Mouse (Mus musculus) neural tube, embryonic 12.5 days (tissue): ENCODE measurements around the gene Rtn4r. TPM values are rescaled to one million over a fixed set of nuclear protein-coding genes. Genes with fewer than 3 reads are reported as not detected.

Experiments used
- ATAC-seq: fragments of 200-750 bp; cut with Nextera tagmentation; 2 replicates; pipeline ENCODE4 v1.8.0; 2017; ENCODE audit warnings: low read depth, mild to moderate bottlenecking, moderate TSS enrichment, moderate library complexity; ENCODE audit not compliant: low FRiP score
- H3K27ac ChIP-seq: fragments of 300-500 bp; sonication (generic); 2 replicates; pipeline ENCODE4 v1.5.1; 2016
- H3K27me3 ChIP-seq: fragments of 300-500 bp; sonication (generic); replicated peaks from 2 replicates; pipeline ENCODE4 v1.6.1; 2016; ENCODE audit warnings: mild to moderate bottlenecking
- H3K36me3 ChIP-seq: fragments of 300-500 bp; sonication (generic); 2 replicates; pipeline ENCODE4 v1.6.1; 2016; ENCODE audit warnings: mild to moderate bottlenecking
- H3K4me1 ChIP-seq: fragments of 300-500 bp; sonication (generic); 2 replicates; pipeline ENCODE4 v1.6.1; 2016
- H3K4me2 ChIP-seq: fragments of 300-500 bp; sonication (generic); replicated peaks from 2 replicates; pipeline ENCODE4 v1.6.1; 2016; ENCODE audit warnings: mild to moderate bottlenecking
- H3K4me3 ChIP-seq: fragments of 300-500 bp; sonication (generic); 2 replicates; pipeline ENCODE4 v1.5.1; 2016
- H3K9ac ChIP-seq: fragments of 300-500 bp; sonication (generic); 2 replicates; pipeline ENCODE4 v1.6.1; 2016; ENCODE audit warnings: mild to moderate bottlenecking
- H3K9me3 ChIP-seq: fragments of 300-500 bp; sonication (generic); 2 replicates; pipeline ENCODE4 v1.6.1; 2016; ENCODE audit warnings: mild to moderate bottlenecking
- WGBS: fragments of 180-500 bp; shearing (Covaris S2); methylation state at CpG from one replicate; pipeline ENCODE4 v1.1.7; 2016; 5-methylcytosine and 5-hydroxymethylcytosine counted together
- polyA plus RNA-seq: library from polyadenylated mRNA; unstranded; fragments of >200 nt; fragmentation: Nextera tagmentation; extraction: Ambion mirVana; gene quantifications from 2 replicates; pipeline ENCODE4 v1.2.1, GENCODE M21; 2016

Gene Rtn4r
- polyA plus RNA-seq, 1 experiment from 2014 or later, result 16.5 TPM

- 19% methylated on average over 2 of the region's 2 CpGs for WGBS
- Histone ChIP-seq H3K9ac (no peak overlapping the region), H3K4me1 (peaks cover 24% of the 10 kb centered on the region), H3K36me3 (no peaks in the 10 kb centered on the region), H3K27me3 (no peaks in the 10 kb centered on the region), H3K9me3 (no peaks in the 10 kb centered on the region), H3K4me3 (no peak overlapping the region), H3K4me2 (no peak overlapping the region), H3K27ac (no peak overlapping the region; the same call in 1 of the 2 replicates)
- peak; percentile 21; the same call in 1 of the 2 replicates for ATAC-seq
Observed at GRCm38 (mm10) chr16:18164642-18165238, 37.3 kb downstream of the Rtn4r start.

- H3K27ac ChIP-seq, result no peak overlapping the region
- no peak overlapping the region for H3K9ac ChIP-seq
- no peak overlapping the region for H3K4me3 ChIP-seq
- peaks cover 15% of the 10 kb centered on the region for H3K4me1 ChIP-seq
- H3K4me2 ChIP-seq, result no peak overlapping the region
- H3K36me3 ChIP-seq, result no peaks in the 10 kb centered on the region
- 75% methylated on average over 6 of the region's 6 CpGs for WGBS
- H3K27me3 ChIP-seq, result no peaks in the 10 kb centered on the region
- ATAC-seq, result no peak
- no peaks in the 10 kb centered on the region for H3K9me3 ChIP-seq
Observed at GRCm38 (mm10) chr16:18166613-18167190, 39.3 kb downstream of the Rtn4r start.

DNA sequence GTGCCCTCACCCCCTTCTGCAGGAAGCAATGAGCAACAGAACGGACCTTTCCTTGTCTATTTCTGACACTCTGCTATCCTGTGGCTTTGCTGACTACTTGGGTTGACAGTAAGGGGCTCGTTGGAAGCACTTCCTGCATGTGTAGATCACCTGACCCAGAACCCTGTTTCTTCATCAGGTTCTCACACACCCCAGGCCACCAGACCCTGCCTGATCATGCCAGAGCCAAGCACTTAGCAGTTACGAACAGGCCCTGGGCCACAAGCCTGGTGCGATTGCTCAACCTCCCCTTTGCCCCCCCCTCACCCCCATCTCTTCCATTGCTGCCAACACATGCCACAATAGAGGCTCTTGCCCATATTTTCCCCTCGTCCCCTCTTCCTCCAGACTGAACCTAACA is 41.7 kb downstream of the Rtn4r start:
- Histone ChIP-seq H3K27ac (no peak overlapping the region), H3K4me1 (peaks cover 10% of the 10 kb centered on the region), H3K27me3 (peaks cover 4% of the 10 kb centered on the region; the same call in 1 of the 2 replicates), H3K36me3 (no peaks in the 10 kb centered on the region), H3K9me3 (no peaks in the 10 kb centered on the region), H3K4me2 (no peak overlapping the region), H3K9ac (no peak overlapping the region), H3K4me3 (no peak overlapping the region)
- 80% methylated on average over 5 of the region's 5 CpGs for WGBS
- ATAC-seq, result no peak

- Histone ChIP-seq H3K36me3 (no peaks in the 10 kb centered on the region), H3K4me2 (no peak overlapping the region), H3K4me3 (no peak overlapping the region), H3K27ac (no peak overlapping the region), H3K4me1 (peaks cover 4% of the 10 kb centered on the region), H3K9me3 (no peaks in the 10 kb centered on the region), H3K27me3 (peaks cover 4% of the 10 kb centered on the region; the same call in 1 of the 2 replicates), H3K9ac (no peak overlapping the region)
- no peak for ATAC-seq
- 90% methylated on average over 3 of the region's 3 CpGs for WGBS
Observed at GRCm38 (mm10) chr16:18169776-18170175, 42.3 kb downstream of the Rtn4r start.

- peaks cover 4% of the 10 kb centered on the region; the same call in 1 of the 2 replicates for H3K27me3 ChIP-seq
- H3K4me1 ChIP-seq, result peaks cover 7% of the 10 kb centered on the region; the same call in 1 of the 2 replicates
- H3K9me3 ChIP-seq, result no peaks in the 10 kb centered on the region
- H3K27ac ChIP-seq, result no peak overlapping the region
- H3K4me2 ChIP-seq, result no peak overlapping the region
- ATAC-seq, result peak; percentile 28; the same call in 1 of the 2 replicates
- no peak overlapping the region for H3K9ac ChIP-seq
- H3K4me3 ChIP-seq, result no peak overlapping the region
- no peaks in the 10 kb centered on the region for H3K36me3 ChIP-seq
- WGBS, result 12% methylated on average over 7 of the region's 7 CpGs
Observed at GRCm38 (mm10) chr16:18172266-18172855, 44.9 kb downstream of the Rtn4r start.

- Histone ChIP-seq H3K36me3 (no peaks in the 10 kb centered on the region), H3K4me2 (no peak overlapping the region), H3K9me3 (no peaks in the 10 kb centered on the region), H3K4me1 (peaks cover 7% of the 10 kb centered on the region; the same call in 1 of the 2 replicates), H3K9ac (no peak overlapping the region), H3K27ac (no peak overlapping the region), H3K4me3 (no peak overlapping the region), H3K27me3 (peaks cover 4% of the 10 kb centered on the region; the same call in 1 of the 2 replicates)
- 84% methylated on average over 9 of the region's 9 CpGs for WGBS
- ATAC-seq, result no peak
Observed at GRCm38 (mm10) chr16:18173231-18173630, 45.8 kb downstream of the Rtn4r start.

DNA sequence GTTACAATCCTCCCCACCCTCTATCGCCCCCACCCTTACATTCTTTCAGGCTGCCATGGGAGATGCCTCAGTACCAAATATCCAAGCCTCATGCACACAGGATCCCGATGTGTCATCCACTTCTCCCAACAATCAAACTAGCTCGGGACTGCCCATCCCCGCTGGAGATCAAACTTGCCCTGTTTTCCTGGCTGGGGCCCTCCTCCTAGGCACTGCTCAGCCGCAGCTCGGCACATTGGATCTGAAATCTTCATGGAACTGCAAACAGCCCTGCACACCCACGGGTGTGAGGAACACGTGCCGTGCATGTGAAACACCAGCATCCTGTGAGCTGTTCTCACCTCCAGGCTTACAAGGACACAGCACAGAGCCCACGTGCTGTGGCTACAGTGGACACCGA is 46.3 kb downstream of the Rtn4r start:
- Histone ChIP-seq H3K9ac (no peak overlapping the region), H3K4me3 (no peak overlapping the region), H3K9me3 (no peaks in the 10 kb centered on the region), H3K27ac (no peak overlapping the region), H3K36me3 (no peaks in the 10 kb centered on the region), H3K4me1 (peaks cover 7% of the 10 kb centered on the region; the same call in 1 of the 2 replicates), H3K27me3 (peaks cover 4% of the 10 kb centered on the region; the same call in 1 of the 2 replicates), H3K4me2 (no peak overlapping the region)
- WGBS, result 74% methylated on average over 11 of the region's 11 CpGs
- ATAC-seq, result no peak

DNA sequence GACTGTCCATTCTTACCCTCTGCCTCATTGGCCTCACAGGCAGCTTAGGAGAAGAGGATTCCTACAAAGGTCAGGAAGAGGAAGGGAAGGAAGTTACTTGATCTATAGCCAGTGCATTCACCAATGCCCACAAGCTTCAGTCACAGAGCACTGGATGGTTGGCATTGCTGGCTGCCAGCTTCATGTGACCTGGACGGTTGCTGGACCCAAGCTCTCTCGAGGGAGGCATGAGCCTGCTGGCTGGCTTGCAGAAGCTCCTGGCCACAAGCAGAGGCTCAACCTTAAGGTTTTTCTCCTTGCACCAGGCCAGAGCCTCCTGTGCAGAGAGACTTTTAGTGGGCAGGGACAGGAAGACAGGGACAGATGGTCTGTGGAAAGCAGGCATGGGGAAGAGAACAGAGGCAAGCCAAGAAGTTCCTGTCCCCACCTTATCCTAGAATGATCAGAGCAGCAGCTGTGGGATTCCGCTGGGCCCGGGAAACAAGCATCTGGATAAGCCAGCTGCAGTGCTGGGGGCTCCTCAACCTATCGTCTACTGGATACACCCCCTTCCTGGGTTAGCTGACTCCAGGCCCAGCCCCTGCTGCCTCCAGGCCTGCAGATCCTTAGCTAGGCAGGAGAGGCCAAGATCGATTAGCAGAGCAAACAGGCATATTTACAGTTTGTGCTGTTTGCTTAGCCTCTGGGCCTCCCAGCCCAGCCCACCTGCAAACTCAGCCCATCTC is 48.5 kb downstream of the Rtn4r start:
- Histone ChIP-seq H3K9me3 (no peaks in the 10 kb centered on the region), H3K4me1 (peaks cover 11% of the 10 kb centered on the region), H3K27ac (no peak overlapping the region), H3K4me3 (no peak overlapping the region), H3K9ac (0 out of 2 replicates have a peak overlapping the region, but pooled peaks have one; percentile 13), H3K4me2 (no peak overlapping the region), H3K27me3 (peaks cover 4% of the 10 kb centered on the region; the same call in 1 of the 2 replicates), H3K36me3 (no peaks in the 10 kb centered on the region)
- ATAC-seq, result no peak
- 61% methylated on average over 6 of the region's 6 CpGs for WGBS

DNA sequence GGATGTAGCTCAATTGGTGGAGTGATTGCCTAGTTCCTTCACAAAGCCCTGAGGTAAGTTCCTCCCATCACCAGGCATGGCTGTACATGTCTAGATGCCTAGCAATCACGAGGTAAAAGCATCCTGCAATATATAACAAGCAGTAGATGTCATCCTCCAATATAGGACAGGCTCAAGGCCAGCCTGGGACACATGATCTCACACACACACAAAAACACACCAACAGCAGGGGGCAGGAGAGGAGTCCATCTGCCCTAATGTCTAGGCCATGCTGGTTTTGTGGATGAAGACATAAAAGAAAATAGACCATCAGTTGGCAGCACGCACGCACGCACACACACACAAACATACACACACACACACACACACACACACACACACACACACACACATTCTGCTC is 49.3 kb downstream of the Rtn4r start:
- H3K4me1 ChIP-seq, result peaks cover 18% of the 10 kb centered on the region
- H3K9me3 ChIP-seq, result no peaks in the 10 kb centered on the region
- peaks cover 4% of the 10 kb centered on the region; the same call in 1 of the 2 replicates for H3K27me3 ChIP-seq
- no peak overlapping the region for H3K4me2 ChIP-seq
- WGBS, result 79% methylated on average over 4 of the region's 4 CpGs
- H3K36me3 ChIP-seq, result no peaks in the 10 kb centered on the region
- H3K9ac ChIP-seq, result no peak overlapping the region
- no peak overlapping the region for H3K4me3 ChIP-seq
- no peak for ATAC-seq
- H3K27ac ChIP-seq, result no peak overlapping the region

DNA sequence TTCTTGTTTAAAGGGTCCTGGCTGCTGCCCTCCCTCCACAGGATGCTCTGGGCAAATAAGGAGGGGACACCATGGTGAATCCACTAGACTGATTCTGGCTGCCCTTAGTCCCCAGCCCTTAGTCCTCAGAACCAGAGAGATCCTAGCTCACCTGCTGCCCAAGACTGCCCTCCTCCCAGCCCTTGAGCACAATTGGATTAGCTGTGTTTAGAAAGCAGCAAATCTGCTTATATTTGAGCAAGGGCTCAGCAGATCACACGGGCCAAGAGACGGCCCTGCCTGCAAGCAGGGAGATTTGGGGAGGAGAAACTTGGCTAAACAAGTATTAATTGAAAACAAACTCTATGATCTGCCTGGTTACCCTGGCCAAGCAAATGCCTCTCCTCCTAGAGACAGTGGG is 52.1 kb downstream of the Rtn4r start:
- Histone ChIP-seq H3K4me2 (no peak overlapping the region), H3K27me3 (no peaks in the 10 kb centered on the region; the same call in 1 of the 2 replicates), H3K4me1 (peaks cover 23% of the 10 kb centered on the region), H3K36me3 (no peaks in the 10 kb centered on the region), H3K9me3 (no peaks in the 10 kb centered on the region), H3K9ac (no peak overlapping the region), H3K4me3 (no peak overlapping the region), H3K27ac (no peak overlapping the region)
- 76% methylated on average over 2 of the region's 2 CpGs for WGBS
- ATAC-seq, result no peak

DNA sequence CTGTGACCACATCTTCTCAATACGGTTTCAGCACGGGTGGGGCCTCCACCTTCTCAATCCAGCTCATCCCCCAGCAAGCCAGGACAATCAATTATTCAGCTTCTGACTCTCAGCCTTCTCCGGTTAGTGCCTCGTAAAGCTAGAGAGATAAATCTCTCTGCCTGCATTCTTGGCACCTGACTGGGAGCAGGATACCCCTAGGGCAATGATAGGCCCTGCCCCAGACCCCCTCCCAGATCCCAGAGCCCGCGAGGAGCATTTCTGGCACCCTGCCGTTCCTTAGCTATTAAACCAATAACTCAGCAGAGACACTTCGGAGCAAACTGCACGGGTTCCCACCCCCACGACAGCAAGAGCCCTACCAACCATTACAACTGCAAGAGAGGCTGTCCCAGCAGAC is 54.0 kb downstream of the Rtn4r start:
- Histone ChIP-seq H3K27me3 (no peaks in the 10 kb centered on the region; the same call in 1 of the 2 replicates), H3K9me3 (no peaks in the 10 kb centered on the region), H3K4me3 (no peak overlapping the region), H3K4me1 (peaks cover 29% of the 10 kb centered on the region), H3K4me2 (0 out of 2 replicates have a peak overlapping the region, but pooled peaks have one; percentile 4), H3K27ac (no peak overlapping the region), H3K9ac (no peak overlapping the region), H3K36me3 (no peaks in the 10 kb centered on the region)
- peak; percentile 23; the same call in 1 of the 2 replicates for ATAC-seq
- WGBS, result 12% methylated on average over 10 of the region's 10 CpGs

DNA sequence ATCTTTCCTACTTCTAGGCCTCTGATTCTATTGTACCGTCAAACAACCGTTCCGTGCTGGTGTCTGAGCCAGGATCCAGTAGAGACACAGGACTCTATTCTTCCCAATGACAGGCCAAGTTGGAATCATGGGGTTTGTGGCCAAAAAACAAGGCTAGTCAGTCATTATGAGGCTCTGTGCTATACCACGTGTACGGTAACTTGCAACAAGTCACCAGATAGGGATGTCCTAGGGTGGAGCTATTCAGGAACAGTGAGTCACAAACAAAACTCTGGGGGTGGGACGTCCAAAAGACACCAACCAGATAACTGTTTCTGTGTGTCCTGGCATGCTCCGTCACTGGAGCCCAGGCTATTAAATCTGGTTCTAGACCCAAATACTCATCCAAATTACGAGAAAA is 55.3 kb downstream of the Rtn4r start:
- H3K4me3 ChIP-seq, result no peak overlapping the region
- no peak overlapping the region for H3K27ac ChIP-seq
- H3K4me1 ChIP-seq, result peaks cover 29% of the 10 kb centered on the region
- no peak overlapping the region for H3K4me2 ChIP-seq
- no peaks in the 10 kb centered on the region for H3K36me3 ChIP-seq
- no peaks in the 10 kb centered on the region for H3K9me3 ChIP-seq
- no peak for ATAC-seq
- WGBS, result 86% methylated on average over 8 of the region's 8 CpGs
- no peak overlapping the region for H3K9ac ChIP-seq
- no peaks in the 10 kb centered on the region for H3K27me3 ChIP-seq
